Mouse (Mus musculus) gastrocnemius, postnatal 25 days (tissue): ENCODE measurements at regions not wholly inside any gene's neighbourhood (a gene's known extent, or its start where the extent isn't known, plus 50 kb on each side); places are given as distances from the start of the nearest gene placed in this dataset.
"Not testable (repeated sequence)": the region's sequence is repeated elsewhere in the genome, so short reads cannot be mapped to it uniquely, and the experiment has no call there.

Source experiments
- DNase-seq: peaks from one replicate; pipeline ENCODE4 v3.0.0; 2022

DNA sequence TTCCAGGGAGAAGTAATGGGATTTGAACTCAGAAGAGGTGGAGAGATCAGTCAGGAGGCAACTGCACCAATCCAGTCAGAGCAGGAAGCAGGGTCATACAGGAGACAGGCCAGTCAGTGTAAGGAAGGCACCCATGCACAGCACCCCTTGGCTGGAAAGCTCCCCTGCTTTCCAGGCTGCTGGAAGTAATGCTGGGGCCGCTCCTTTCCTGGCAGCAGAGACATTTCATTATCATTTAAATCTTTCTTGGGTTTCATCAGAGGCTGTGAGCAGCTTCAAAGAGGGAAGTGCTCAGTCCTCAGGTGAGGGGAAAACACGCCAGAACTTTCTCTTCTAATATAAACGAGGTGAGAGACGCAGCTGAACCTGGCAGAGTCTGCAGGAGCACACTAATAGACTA lies 109.1 kb upstream of the Syt13 start:
- DNase-seq = no peak

DNA sequence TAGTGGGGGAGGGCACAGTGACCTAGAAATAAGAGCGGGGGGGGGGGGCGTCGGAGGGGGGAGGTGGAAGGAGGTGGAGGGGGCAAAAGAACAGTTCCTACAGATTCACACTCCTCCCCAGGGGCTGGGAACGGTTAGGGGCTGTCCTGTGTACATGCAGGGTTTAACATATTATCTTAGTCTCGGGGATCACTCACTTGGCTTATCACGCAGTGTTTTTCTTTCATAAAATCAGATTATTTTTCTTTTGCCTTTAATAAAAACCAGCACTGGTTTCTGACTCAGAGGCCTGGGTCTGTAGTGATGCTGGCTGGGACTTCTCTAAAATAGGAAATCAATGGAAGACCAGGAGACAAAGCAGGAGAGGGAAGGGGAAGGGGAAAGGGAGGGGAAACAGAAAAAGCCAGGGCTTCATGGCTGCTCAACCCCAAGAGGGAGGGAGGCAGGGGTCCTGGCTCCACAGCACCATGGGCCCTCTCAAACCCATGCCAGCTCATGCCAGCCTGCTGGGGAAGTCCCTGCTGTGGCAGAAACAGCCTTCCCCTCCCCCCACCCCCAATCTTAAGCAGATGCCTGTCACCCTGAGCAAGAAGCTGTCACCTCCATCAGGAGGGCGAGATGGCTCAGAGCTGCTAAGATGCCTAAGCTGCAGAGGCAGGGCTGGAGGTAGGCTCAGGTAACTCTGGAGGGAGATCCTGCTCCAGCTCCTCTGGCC lies 108.3 kb upstream of the Syt13 start:
- no peak for DNase-seq

DNA sequence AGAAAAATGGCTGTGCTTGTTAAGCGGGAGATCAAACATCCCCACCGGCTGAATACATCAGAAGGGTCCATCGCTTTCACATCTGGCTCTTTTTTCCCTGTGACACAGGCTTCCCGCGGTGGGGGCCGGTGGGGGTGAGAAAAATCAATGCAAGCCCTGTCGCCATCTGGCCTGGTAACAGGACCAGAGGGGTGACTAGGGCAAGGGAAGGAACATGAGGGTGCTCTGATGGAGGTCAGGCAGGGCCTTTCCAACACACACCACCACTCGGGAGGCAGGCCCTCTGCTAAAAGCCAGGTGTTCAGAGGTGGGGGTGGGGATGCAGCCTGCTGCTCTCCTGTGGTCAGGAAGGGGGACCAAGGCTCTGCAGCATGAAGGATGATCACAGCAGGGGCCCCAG lies 107.5 kb upstream of the Syt13 start:
- no peak for DNase-seq

DNA sequence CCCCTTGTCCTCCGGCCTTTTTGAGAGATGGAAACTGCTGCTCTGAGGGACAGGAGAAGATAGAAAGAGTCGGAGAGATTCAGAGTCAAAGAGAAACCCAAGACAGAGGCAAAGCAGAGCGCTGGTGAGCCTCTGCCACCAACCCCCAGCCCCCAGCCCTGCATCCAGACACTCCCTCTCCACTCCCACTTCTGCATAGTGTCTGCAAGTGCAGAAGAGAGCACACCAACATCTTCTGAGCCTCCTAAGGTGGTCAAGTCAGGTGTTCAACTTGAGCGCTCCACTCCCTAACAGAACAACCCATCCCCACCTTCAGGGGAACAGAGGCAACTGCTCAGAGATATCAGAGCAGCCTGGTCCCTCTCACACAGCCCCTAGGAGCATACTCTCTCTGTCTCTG lies 106.8 kb upstream of the Syt13 start:
- DNase-seq = no peak

DNA sequence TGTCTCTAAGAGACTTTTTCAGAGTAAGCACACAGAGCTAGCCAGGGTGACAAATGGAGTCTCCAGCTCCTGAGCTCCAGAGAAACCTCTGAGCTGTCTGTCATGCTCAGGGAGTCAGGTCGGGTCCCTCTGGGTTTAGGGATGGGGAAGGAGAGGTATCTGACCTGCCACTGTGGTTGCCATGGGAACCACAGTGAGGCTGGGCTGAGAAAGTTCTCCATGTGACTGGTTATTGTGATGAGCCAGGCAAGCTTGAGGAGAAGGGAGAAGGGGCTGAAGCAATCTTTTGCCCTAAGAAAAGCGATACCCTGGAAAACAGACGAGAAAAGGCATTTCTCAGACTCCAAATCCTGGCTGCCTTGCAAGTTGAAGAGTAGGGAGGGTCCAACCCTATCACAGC lies 105.7 kb upstream of the Syt13 start:
- DNase-seq = no peak

DNA sequence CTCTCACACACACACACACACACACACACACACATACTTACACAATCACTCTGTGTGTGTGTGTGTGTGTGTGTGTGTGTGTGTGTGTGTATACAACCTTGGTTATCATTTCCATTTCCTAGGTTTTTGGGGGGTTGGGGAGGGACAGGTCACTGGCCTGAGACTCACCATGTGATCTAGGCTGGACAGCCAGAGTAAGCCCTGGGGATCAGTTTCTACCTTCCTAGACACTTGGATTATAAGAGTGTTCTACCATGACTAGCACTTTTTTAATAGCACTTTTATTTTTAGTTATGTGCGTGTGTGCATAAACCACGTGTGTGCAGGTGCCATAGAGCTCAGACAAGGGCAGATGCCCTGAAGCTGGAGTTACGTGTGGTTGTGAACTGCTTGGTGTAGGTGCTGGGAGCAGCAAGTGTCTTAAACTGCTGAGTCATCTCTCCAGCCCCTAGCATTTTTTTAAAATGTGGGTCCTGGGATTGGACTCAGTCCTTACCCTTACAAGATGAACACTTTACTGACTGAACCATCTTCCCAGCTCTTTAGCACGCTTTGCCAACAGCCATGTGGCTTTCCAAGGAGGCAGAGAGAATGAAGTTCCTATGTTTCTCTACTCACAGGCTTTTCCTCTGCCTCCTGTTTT lies 105.1 kb upstream of the Syt13 start:
- DNase-seq = no peak

DNA sequence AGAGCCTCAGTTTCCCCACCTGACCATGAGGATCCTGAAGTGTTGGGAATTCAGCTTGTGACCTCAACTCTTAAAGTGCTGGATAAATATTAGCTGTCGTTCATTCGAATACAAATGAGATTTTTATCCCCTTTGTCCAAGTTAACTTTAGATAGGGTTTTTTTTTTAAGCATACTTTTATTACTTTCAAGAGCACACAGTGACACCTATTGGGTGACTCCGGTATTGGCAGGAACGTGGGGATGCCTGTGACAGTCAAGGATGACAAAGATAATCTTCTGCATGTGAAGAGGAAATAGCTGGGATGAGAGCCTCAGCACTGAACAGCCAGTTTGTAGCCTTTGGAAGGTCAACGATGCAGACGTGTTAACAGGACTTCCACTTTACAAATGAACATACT lies 103.9 kb upstream of the Syt13 start:
- DNase-seq = not testable (repeated sequence)

DNA sequence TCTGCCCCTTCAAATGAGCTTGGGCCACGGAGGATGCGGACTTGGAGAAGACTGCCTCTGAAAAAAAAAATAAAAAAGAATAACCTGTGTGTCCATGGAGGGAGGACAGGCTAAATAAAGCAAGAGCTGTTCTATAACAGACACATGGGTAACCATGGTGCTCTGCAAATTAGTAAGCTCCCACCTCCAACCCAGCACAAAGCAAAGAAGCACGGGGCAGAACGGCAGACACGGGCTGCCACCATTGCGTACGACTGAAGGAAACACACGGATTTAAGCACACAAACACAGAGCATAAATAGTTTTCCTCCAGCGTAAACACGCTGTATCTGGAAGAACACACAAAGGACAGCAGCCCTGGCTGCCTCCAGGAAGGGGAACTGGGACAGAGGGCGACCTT lies 101.9 kb upstream of the Syt13 start:
- no peak for DNase-seq

DNA sequence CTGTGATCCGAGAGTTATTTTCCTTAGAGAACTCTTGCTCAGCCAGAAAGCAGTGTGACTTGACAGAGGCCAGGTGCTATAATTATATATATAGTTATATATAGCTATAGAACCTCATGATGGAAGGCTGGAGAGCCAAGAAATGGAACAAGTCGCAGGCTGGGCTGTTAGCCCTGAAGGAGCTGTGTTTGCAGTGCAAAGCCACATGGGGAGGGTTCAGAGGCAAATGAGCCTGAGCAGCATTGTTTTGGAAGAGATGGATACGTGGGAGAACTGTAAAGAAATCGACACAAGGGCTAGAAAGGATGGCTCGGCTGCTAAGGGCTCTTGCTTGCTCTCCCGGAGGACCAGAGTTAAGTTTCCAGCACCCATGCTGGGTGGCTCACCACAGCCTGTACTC lies 95.3 kb upstream of the Syt13 start:
- DNase-seq = no peak

DNA sequence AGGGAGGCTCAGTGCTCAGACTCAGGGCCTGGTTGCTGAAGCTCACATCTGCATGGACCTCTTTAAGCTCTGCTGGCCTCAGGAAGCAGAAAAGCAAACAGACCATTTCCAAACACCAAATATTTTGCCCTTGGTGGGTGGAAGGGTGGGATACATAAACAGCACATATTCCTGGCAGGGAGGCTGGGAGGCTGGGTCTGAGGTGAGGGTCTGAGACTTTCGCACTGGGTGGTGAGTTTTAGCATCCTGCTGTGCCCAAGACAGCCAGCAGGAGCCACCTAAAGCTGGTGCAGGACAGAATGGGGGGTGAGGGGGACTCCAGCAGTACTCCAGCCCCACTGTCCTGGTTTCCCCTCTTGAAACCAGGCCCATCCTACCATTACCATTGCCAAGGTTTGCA lies 90.6 kb upstream of the Syt13 start:
- DNase-seq = no peak

DNA sequence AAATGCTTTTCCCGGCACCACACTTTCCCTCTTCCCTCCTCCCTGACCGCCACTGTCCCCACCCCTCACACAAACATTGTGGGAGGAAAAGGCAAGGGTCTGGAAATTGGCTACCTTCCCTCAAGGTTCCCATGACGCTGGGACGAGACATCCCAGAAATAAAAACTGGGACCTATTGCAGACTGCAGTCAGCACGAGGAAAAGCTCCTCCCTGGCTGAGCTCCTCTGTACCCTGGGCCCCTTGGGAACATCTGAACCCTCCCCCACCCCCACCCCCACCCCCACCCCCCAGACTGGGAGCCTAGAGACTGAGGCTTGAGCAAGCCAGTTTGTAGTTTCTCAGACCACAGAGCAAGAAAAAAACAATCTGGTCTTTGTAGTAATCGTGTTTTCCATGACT lies 89.5 kb upstream of the Syt13 start:
- no peak for DNase-seq

DNA sequence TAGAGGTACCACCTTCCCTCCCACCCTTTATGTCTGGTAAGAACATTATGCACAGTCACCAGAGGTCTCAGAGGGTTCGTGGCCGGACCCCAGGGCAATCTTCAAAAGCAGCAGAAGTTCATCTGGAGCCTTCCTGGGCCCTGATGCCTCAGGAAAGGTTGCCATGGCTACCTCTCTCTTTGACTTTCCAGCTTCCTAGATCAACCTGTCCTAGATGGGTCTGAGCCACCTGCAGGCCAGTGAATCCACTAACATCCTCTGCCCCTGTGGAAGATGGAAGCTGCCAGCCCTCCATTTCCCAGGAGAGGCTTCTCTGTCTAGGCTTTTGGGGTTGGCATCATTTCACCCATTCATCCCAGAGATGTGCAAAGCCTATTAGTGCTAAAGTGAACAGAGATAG lies 84.8 kb upstream of the Syt13 start:
- DNase-seq = no peak

DNA sequence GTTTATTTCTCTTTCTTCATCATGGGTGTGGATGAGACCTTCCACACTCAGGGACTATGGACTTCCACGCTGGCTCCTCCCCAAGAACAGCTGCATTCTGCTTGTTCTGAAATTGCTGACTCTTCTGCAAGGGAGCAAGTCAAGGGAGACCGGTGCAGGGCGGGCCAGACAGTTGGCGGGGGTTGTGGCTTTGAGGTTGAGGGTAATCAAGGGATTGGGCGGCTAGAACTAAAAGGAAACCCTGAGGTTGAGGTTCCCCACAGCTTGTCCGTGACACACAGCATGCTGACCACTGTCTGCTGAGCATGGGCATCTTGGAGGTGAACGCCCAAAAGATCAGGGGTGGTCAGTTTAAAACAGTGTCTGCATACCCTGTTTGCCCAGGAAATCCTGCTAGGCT lies 83.1 kb upstream of the Syt13 start:
- no peak for DNase-seq

DNA sequence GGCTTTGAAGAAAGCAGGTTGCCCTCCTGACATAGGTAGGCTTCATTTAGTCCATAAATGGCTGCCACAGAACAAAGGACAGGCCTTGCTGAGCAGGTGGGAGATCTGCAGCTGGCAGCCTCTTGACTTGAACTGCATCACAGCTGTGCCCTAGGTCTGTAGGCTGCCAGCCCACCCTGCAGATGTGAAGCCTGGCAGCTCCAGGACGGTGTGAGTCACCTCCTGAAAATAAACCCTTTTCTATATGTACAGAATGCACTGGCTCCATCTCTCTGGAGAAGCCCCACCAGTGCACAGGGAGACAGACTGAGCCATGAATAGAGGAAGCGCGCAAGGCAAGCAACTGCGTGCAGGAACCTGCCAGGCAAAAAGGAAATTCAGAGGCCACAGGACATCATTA lies 78.7 kb upstream of the Syt13 start:
- DNase-seq = no peak

DNA sequence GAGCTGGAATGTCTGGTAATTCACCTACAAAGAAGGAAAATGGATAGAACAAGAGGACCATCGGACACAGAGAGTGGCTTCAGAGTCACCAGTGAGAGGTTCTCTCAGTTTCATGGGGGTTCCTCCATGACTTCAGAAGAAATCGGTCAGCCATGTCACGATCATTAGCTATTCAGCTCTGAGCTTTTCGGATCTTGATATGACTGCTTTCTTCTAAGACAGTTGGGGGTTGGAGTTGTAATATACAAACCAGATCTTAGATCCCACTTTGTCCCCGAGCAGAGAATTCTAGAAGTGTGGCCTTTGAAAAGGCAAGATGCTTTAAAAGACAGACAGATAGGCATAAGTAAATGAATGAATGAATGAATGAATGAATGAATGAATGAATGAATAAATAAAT lies 76.9 kb upstream of the Syt13 start:
- DNase-seq = no peak

DNA sequence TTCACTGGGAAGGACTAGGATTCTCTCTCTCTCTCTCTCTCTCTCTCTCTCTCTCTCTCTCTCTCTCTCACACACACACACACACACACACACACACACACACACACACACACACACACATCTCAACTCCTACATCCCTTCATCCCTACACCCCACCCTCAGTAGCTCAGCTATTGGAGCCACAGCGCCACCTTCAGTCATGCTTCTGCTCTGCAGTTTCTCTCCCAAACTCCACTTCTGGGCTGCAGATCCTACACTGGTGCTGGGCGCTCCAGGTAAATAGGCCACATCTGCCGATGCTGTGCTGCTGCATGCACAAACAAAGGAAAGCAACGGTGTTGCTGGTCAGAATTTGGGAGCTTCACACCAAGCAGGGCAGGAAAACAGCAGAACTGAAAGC lies 74.9 kb upstream of the Syt13 start:
- no peak for DNase-seq

DNA sequence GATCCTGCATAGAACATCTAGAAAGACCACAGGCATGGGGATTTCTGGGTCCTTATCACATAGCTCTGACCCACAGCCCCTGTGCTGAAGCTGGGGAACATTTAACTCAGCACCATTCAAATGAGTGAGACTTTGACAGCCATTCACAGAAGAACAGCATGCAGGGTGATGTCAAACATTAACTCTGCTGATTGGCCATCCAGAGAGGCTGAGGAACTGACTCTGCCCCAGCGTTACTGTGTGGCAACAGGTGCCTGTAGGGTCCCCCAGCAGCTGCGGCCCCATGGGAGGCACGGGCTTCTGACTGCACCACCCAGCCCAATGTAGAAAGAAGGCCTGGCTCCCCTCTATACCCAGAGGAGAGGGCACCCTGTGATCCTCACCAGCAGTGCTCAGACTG lies 73.3 kb upstream of the Syt13 start:
- no peak for DNase-seq

DNA sequence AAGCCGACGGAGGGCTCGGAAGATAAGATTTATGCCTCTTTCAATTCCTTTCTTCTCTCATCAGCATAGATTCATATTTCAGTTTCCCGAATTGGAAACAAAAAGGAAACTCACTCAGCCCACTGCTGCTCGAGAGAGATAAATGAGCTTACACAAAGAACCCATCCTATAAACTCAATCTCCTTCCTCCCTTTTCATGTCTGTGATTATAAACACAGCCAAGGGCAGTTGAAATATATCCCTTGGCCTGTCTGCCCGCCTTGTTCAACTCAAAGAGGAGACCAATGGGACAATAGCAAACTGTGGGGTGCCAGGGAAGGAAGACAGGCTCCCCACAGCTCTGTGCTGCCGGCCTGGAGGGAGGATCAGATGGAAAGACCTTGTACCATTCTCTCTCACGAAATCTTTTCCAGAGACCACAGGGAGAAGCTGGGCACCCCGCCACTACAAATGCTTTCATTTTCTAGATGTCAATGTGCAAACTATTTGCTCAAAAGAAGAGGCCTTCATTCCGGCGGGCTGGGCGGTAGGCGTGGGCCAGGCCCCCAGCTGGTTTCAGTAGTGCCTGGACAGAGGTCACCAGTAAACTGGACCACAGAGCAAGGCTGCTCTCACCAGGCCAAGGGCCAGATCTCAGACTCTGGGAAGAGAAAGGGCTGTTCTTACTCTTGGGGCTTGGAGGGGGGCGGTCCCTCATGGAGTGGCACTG lies 69.7 kb upstream of the Syt13 start:
- peak; percentile 38 for DNase-seq

DNA sequence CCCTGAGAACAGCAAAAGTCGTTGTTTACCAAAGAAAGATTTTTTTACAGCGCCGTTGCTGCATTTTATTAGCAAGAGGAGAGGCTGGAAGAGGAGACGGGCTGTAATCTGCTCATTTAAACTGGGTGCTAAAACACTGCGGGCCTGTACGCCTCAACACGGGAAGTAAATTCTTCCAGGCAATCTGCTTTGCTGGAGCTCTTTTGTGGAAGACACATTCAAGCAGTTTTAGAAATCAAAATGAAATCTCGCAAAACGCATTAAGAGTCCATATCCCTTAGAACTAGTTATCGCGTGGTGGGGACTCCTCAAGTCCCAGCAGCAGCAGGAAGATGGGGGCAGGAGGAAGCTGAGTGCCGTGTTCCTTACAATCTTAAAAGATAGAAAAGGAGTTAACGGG lies 65.9 kb upstream of the Syt13 start:
- DNase-seq = no peak

DNA sequence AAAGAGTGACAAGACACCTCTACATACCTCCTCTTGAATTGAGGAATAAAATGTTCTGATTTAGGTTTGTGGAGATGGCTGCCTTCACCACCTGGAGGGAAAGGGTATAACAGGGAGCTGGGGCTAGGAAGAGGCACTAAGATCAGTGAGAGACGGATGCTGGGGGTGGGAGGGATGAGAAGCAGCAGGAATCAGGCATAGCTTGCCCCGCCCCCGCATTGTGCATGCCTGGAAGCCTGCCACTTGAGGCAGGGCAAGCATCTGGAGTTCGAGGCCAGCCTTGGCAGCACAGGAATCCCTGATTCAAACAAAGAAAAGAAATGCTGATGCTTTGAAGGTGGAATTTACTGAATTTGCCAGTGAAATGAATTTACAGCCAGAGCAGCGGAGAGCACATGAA lies 63.6 kb upstream of the Syt13 start:
- DNase-seq = no peak

DNA sequence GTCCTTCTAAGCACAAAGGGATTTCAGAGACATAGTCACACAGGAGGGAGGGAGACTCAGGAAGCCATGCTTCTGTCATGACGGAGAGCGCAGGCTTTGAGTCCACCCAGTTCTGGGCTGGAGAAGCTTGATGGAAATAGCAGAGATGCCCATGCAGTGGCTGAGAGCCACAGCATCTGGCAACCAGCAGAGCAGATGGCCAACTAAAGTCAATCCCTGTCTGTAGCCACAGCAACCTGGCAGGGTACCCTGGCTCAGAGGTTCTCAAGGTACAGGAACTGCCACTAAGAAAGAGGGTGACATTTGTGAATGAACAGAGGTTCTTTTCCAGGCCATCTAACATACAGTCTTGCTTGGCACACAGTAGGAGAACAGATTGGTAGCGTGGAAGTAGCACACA lies 61.7 kb upstream of the Syt13 start:
- no peak for DNase-seq

DNA sequence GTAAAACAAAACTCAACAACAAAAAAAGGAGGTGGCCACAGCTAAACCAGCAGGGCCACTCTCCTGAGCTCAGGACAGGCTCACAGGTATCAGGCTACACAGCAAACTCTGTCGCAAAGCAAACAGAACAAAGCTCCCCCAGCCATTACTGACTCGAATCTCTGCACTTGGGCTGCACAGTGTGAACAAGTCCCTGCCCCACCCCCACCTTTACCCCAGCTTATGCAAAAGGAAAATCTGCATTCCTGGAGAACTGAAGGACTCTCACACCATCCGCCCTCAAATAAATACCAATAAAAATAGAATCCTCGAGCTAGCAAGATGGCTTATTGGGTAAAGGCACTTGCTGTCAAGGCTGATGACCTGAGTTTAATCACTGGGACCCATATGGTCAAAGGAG lies 60.6 kb upstream of the Syt13 start:
- no peak for DNase-seq

DNA sequence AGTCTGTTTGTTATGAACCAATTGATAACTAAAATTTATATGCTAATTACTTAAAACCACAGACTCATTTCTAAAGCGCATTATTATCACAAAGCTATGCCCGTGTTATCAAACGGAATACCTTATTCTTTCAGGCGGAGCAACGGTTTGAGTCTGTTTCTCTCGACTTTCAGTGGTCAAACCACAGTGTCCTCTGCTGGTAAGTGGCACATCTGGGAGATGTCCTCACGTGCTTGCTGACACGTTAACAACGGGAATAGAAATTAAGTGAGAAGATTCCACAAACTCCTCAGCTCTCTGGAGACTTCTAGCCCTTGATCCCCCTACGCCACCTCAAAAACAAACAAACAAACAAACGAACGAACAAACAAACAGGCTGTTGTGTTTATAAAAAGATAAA lies 58.9 kb upstream of the Syt13 start:
- DNase-seq = no peak
